Mouse (Mus musculus) forebrain, postnatal 0 days (tissue): ENCODE measurements around the gene Vmac. TPM values are rescaled to one million over a fixed set of nuclear protein-coding genes. Genes with fewer than 3 reads are reported as not detected.

Source experiments
- ATAC-seq: fragments of 200-750 bp; cut with Nextera tagmentation; 2 replicates; pipeline ENCODE4 v1.8.0; 2017; ENCODE audit warnings: mild to moderate bottlenecking, moderate library complexity
- DNase-seq: peaks from one replicate; pipeline ENCODE4 v3.0.0-alpha.2; 2015
- H3K27ac ChIP-seq: fragments of 300-500 bp; sonication (generic); 2 replicates; pipeline ENCODE4 v1.5.1; 2014; ENCODE audit warnings: low read depth, mild to moderate bottlenecking, antibody characterized with exemption, low read length, moderate library complexity, mixed read lengths
- H3K27me3 ChIP-seq: fragments of 300-500 bp; sonication (generic); 2 replicates; pipeline ENCODE4 v1.6.1; 2014; ENCODE audit warnings: mild to moderate bottlenecking, low read length, mixed read lengths; ENCODE audit not compliant: insufficient read depth
- H3K36me3 ChIP-seq: fragments of 300-500 bp; sonication (generic); 2 replicates; pipeline ENCODE4 v1.6.1; 2014; ENCODE audit warnings: mild to moderate bottlenecking, moderate library complexity; ENCODE audit not compliant: insufficient read depth
- H3K4me1 ChIP-seq: fragments of 300-500 bp; sonication (generic); 2 replicates; pipeline ENCODE4 v1.6.1; 2014; ENCODE audit warnings: antibody characterized with exemption; ENCODE audit not compliant: insufficient read depth
- H3K4me2 ChIP-seq: fragments of 300-500 bp; sonication (generic); 2 replicates; pipeline ENCODE4 v1.6.1; 2014; ENCODE audit warnings: low read depth, mild to moderate bottlenecking, moderate library complexity
- H3K4me3 ChIP-seq: fragments of 300-500 bp; sonication (generic); 2 replicates; pipeline ENCODE4 v1.5.1; 2014; ENCODE audit warnings: low read depth, low read length, mixed read lengths
- H3K9ac ChIP-seq: fragments of 300-500 bp; sonication (generic); 2 replicates; pipeline ENCODE4 v1.6.1; 2014; ENCODE audit warnings: mild to moderate bottlenecking
- H3K9me3 ChIP-seq: fragments of 300-500 bp; sonication (generic); 2 replicates; pipeline ENCODE4 v1.6.1; 2016; ENCODE audit warnings: low read length
- CTCF ChIP-seq: sonication (generic); IDR thresholded peaks from 2 replicates; pipeline ENCODE4 v1.5.1; 2016; ENCODE audit warnings: antibody characterized with exemption, control low read depth, low read depth
- WGBS: fragments of 180-500 bp; shearing (Covaris S2); extraction: QIAGEN DNeasy Blood & Tissue Kit; methylation state at CpG from one replicate; pipeline ENCODE4 v1.1.7; 2014; 5-methylcytosine and 5-hydroxymethylcytosine counted together
- polyA plus RNA-seq: library from polyadenylated mRNA; unstranded; fragments of >200 nt; fragmentation: Nextera tagmentation; extraction: Ambion mirVana; gene quantifications from 2 replicates; pipeline ENCODE4 v1.2.1, GENCODE M21; 2015
- total RNA-seq: library from RNA; depleted of rRNA; stranded (reverse); fragments of >200 nt; gene quantifications from 2 replicates; pipeline ENCODE4 v1.2.3, GENCODE M21; 2014

Gene Vmac
- total and polyA plus RNA-seq, 2 experiments from 2014 or later, result 24.3 to 33.7 TPM

DNA sequence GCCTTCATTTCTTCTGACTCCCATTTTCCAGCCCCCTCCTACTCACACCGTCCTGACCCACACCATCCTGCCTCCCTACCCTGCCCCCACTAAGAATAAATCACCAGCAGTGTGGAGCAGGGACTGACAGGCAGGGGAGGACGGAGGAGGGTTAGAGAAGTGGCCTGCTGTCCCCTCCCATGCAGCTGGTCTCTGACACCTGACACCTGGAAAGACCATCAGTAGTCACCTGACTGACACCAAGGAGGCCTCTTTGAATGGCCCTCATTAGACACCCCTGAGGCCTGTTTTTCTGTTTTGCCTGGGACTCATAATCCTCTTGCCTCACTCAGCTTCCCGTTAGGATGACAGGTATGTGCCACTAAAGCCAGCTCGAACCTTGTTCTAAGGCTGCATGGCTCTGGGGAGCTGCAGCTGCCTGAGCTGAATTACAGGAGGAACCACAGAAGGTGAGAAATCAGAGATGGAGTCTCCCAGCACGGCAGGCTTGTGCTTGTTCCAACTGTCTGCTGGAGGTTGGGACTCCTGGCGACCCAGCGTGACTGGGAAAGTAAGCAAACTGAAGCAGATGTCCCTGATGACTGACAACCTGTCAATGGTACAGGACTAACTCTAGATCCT, 9.3 kb upstream of the Vmac start:
- WGBS, result 12% methylated on average over 7 of the region's 7 CpGs
- DNase-seq, result no peak
- H3K36me3 ChIP-seq, result peaks cover 15% of the 10 kb centered on the region
- no peak overlapping the region for H3K27ac ChIP-seq
- no peaks in the 10 kb centered on the region for H3K9me3 ChIP-seq
- no peak overlapping the region for H3K4me2 ChIP-seq
- no peak overlapping the region for H3K9ac ChIP-seq
- no peak for TF ChIP-seq CTCF
- no peak; the same call in 1 of the 2 replicates for ATAC-seq
- no peak overlapping the region for H3K4me3 ChIP-seq
- no peaks in the 10 kb centered on the region for H3K4me1 ChIP-seq
- H3K27me3 ChIP-seq, result no peaks in the 10 kb centered on the region

DNA sequence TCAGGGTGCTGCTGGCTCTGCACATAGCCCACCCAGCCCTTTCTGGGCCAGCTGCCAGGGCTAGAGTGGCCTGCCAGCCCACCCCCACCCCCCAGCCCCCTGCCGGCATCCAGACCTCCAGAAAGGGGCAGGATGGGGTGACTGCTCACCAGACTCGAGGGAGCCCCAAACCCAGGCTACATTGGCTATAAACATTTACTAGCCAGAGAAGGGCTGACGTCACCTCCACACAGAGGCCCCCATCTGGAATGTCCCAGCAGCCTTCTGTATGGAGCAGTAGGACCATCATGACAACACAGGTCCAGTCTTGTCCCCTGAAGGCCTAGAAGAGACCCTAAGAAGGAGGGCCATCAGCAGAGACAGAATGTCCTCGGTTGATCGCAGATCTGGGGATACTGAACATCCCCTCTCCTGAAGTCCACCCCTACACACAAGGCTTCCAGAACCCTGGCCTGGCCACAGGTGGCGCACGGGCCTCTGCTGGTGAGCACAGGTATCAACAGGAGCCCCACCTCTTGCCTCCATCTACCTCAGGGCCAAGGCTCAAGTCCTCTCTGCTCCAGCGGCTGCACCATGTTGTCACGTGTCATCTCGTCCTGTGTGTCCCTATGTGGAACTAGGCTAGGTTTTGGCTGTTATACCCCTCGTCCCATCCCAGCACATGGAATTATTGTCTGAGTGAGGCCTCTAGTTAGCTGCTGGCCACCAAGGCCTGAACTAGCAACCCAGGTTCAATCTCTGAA, 5.8 kb upstream of the Vmac start:
- H3K9me3 ChIP-seq, result no peaks in the 10 kb centered on the region
- WGBS, result 82% methylated on average over 11 of the region's 11 CpGs
- no peak overlapping the region for H3K9ac ChIP-seq
- no peaks in the 10 kb centered on the region for H3K27me3 ChIP-seq
- no peak overlapping the region for H3K27ac ChIP-seq
- no peak overlapping the region for H3K4me3 ChIP-seq
- ATAC-seq (no peak), DNase-seq (no peak)
- peaks cover 27% of the 10 kb centered on the region for H3K36me3 ChIP-seq
- no peak overlapping the region for H3K4me2 ChIP-seq
- H3K4me1 ChIP-seq, result peaks cover 7% of the 10 kb centered on the region; the same call in 1 of the 2 replicates
- TF ChIP-seq CTCF, result no peak; the same call in 1 of the 2 replicates

DNA sequence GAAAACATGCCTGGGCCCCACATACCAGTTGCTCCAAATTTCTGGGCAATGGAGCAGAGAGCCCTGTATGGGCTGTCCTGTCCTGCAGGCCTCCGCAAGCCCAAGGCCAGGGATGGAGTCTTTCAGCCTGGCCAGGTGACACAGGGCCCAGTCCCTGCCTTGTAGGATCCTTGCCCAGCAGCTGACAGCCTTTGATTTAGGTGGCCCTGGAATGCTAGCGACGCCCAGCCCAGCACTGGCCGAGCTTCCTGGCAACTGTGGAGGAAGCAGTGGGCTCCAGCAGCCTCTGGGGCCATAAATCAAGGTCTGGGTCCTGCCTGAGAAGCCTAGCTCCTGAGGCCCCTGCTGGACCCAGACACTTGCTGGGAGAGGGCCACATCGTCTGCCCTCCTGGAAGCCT, 4.6 kb upstream of the Vmac start:
- H3K27ac ChIP-seq, result no peak overlapping the region
- peaks cover 13% of the 10 kb centered on the region; the same call in 1 of the 2 replicates for H3K4me1 ChIP-seq
- no peak for TF ChIP-seq CTCF
- H3K4me2 ChIP-seq, result no peak overlapping the region
- DNase-seq (no peak), ATAC-seq (no peak)
- H3K4me3 ChIP-seq, result no peak overlapping the region
- H3K9me3 ChIP-seq, result no peaks in the 10 kb centered on the region
- H3K36me3 ChIP-seq, result peaks cover 27% of the 10 kb centered on the region
- no peaks in the 10 kb centered on the region for H3K27me3 ChIP-seq
- WGBS, result 89% methylated on average over 5 of the region's 5 CpGs
- no peak overlapping the region for H3K9ac ChIP-seq

DNA sequence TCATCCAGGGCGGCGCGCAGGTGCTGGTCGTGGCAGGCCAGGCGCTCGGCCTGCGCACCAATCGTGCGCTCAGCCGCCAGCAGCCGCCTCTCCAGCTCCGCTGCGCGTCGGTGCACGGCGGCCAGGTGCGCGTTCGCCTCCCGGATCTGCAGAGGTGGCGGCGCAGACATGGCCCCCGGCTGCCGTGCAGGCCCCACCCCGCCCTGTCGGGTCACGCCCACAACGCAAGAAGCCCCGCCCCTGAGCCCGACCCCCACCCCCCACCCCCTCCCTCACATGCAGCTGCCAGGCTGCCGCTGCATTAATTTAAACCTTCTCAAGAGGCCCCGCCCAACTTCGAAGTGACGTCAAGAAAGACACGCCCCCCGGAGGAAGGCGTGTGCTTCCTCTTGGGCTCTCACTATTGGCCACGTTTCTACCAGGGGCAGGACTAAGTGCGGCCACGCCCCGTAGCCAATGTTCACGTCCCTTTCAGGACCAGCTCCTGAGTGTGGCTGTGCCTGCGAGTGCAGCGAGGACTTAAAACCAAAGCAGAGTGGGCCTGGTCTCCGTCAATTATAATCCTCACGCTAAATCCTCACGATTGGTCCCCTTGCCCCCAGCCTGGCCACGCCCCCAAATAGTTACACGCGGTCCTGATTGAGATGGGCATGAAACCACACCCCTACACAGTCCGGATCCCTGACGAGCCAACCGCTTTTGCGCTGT, 1.0 kb downstream of the Vmac start:
- WGBS, result 3% methylated on average over 55 of the region's 55 CpGs
- peak; percentile 100 for DNase-seq

DNA sequence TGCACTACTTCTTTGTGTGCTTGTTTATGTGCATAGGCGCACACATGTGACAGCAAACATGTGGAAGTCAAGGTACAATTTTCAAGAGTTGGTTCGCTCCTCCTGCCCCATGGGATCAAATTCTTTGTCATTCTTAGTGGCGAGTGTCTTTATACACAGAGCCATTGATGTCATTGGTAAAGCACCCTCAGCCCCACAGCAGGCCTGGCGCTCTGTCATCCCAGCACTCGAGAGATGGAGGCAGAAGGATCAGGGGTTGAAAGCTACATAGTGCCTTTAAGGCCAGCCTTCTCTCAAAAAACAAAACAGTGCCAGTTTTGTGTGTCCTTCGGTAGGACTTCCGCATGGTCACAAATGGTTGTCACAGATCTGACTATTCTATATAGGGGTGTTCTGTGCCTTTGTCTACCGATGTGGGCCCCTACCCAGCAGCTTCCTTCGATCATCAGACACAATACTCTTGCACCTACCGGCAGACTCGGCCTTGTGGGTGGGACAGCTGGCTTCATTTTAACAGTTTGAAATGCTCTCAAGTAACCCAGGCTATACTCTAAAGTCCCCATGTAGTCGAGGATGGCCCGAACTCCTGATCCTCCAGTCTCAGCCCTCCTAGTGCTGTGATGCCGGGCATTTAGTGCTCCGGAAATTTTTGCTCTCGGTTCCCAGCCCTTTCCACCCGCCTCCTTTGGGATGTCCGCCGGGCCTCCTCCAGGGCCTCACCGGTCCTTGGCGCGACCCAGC, 1.7 kb downstream of the Vmac start:
- WGBS, result 25% methylated on average over 22 of the region's 22 CpGs
- H3K9me3 ChIP-seq, result no peaks in the 10 kb centered on the region
- no peak for ATAC-seq
- no peak for TF ChIP-seq CTCF
- peaks cover 23% of the 10 kb centered on the region for H3K36me3 ChIP-seq
- no peaks in the 10 kb centered on the region for H3K27me3 ChIP-seq
- H3K4me2 ChIP-seq, result peak overlapping the region; percentile 68
- no peak for DNase-seq
- H3K4me1 ChIP-seq, result peaks cover 18% of the 10 kb centered on the region
- peak overlapping the region; percentile 87 for H3K27ac ChIP-seq
- peak overlapping the region; percentile 74 for H3K9ac ChIP-seq
- H3K4me3 ChIP-seq, result peak overlapping the region; percentile 72

More for the DNA sequence above, 1.0 kb downstream of the Vmac start:
- Histone ChIP-seq H3K9ac (peak overlapping the region; percentile 90), H3K4me1 (peaks cover 18% of the 10 kb centered on the region), H3K9me3 (no peaks in the 10 kb centered on the region), H3K27ac (peak overlapping the region; percentile 87), H3K36me3 (peaks cover 22% of the 10 kb centered on the region), H3K27me3 (no peaks in the 10 kb centered on the region), H3K4me3 (peak overlapping the region; percentile 72), H3K4me2 (peak overlapping the region; percentile 68)
- peak; percentile 94 for ATAC-seq
- no peak for TF ChIP-seq CTCF

DNA sequence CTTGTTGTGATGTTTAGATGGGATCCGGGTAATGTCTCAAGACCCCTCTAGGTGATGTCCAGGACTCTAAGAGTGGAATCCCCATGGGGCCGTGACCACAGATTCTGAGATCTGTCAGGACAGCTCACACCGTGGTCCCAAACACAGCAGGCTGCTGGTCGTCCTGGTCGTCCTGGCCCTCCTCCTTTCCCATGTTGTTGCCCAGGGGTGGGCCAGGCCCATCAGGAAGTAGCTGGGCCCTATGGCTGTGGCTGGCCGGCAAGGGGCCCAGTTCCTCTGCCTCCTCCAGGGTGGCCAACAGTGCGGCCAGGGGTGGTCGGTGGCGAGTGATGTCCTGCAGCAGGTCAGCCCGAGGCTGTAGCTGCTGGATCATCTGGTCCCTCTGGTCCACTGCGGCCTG, 2.5 kb downstream of the Vmac start:
- peaks cover 18% of the 10 kb centered on the region for H3K4me1 ChIP-seq
- WGBS, result 69% methylated on average over 11 of the region's 11 CpGs
- DNase-seq (no peak), ATAC-seq (no peak)
- H3K9me3 ChIP-seq, result no peaks in the 10 kb centered on the region
- H3K4me3 ChIP-seq, result no peak overlapping the region
- no peak overlapping the region for H3K27ac ChIP-seq
- peaks cover 28% of the 10 kb centered on the region for H3K36me3 ChIP-seq
- no peak for TF ChIP-seq CTCF
- H3K9ac ChIP-seq, result peak overlapping the region; percentile 74; the same call in 1 of the 2 replicates
- H3K4me2 ChIP-seq, result peak overlapping the region; percentile 68; the same call in 1 of the 2 replicates
- no peaks in the 10 kb centered on the region for H3K27me3 ChIP-seq
